Mouse (Mus musculus): ENCODE data around the gene Aldh3b3.

DNA sequence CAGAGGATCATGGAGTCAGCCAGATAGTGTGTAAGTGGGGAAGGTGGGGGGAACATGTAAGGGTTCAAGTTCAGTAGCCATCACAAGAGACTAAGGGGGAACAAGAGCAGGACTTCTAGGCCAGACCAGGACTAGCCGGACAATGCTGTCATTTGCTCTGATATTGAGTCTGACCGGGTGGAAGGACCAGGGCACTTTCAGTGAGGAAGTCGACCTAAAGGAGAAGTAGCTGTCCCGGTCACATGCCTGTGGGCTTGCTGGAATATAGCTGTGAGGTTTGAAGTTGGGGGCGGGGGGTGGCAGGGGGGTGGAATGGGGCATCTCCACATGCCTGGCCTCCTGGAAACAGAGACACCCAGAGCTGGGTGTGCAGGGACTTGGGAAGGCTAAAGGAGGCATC is 43.9 kb upstream of the Aldh3b3 start:
- no peak for TF ChIP-seq TCF3 (IDR thresholded peaks at IDR 0.05; ENCODE audit: insufficient read length, low read depth)
- TF ChIP-seq POLR2AphosphoS2 (IDR thresholded peaks at IDR 0.05; ENCODE audit: insufficient read length, low read depth) = no peak
- no peak for TF ChIP-seq POLR2A (IDR thresholded peaks at IDR 0.05; ENCODE audit: insufficient read length, low read depth)
- TF ChIP-seq MAX (IDR thresholded peaks at IDR 0.05; ENCODE audit: low read depth) = no peak

All from myocyte (in vitro differentiated cells).